Mouse (Mus musculus) limb, embryonic 13.5 days (tissue): Measurements from ENCODE around the gene Pex19. TPM values are rescaled to one million over a fixed set of nuclear protein-coding genes. Genes with fewer than 3 reads are reported as not detected.

Experiments
- ATAC-seq: fragments of 200-750 bp; cut with Nextera tagmentation; 2 replicates; pipeline ENCODE4 v1.8.0; 2017; ENCODE audit warnings: low read depth, moderate number of reproducible peaks, moderate TSS enrichment; ENCODE audit not compliant: low FRiP score
- H3K27ac ChIP-seq: fragments of 300-500 bp; sonication (generic); 2 replicates; pipeline ENCODE4 v1.5.1; 2015; ENCODE audit warnings: inconsistent platforms, mild to moderate bottlenecking, moderate library complexity
- H3K27me3 ChIP-seq: fragments of 300-500 bp; sonication (generic); 2 replicates; pipeline ENCODE4 v1.6.1; 2015; ENCODE audit warnings: mild to moderate bottlenecking, inconsistent platforms
- H3K36me3 ChIP-seq: fragments of 300-500 bp; sonication (generic); 2 replicates; pipeline ENCODE4 v1.6.1; 2015; ENCODE audit warnings: inconsistent platforms, mild to moderate bottlenecking, moderate library complexity
- H3K4me1 ChIP-seq: fragments of 300-500 bp; sonication (generic); 2 replicates; pipeline ENCODE4 v1.6.1; 2015; ENCODE audit warnings: inconsistent platforms
- H3K4me2 ChIP-seq: fragments of 300-500 bp; sonication (generic); replicated peaks from 2 replicates; pipeline ENCODE4 v1.6.1; 2015; ENCODE audit warnings: inconsistent platforms, mild to moderate bottlenecking, moderate library complexity
- H3K4me3 ChIP-seq: fragments of 300-500 bp; sonication (generic); 2 replicates; pipeline ENCODE4 v1.5.1; 2015; ENCODE audit warnings: moderate library complexity, mild to moderate bottlenecking, inconsistent platforms
- H3K9ac ChIP-seq: fragments of 300-500 bp; sonication (generic); 2 replicates; pipeline ENCODE4 v1.6.1; 2015; ENCODE audit warnings: mild to moderate bottlenecking, inconsistent platforms
- H3K9me3 ChIP-seq: fragments of 300-500 bp; sonication (generic); 2 replicates; pipeline ENCODE4 v1.6.1; 2016; ENCODE audit warnings: inconsistent platforms
- WGBS: fragments of 180-500 bp; shearing (Covaris S2); methylation state at CpG from one replicate; pipeline ENCODE4 v1.1.7; 2015; 5-methylcytosine and 5-hydroxymethylcytosine counted together
- polyA plus RNA-seq: library from polyadenylated mRNA; unstranded; fragments of >200 nt; fragmentation: Nextera tagmentation; extraction: Ambion mirVana; gene quantifications from 2 replicates; pipeline ENCODE4 v1.2.1, GENCODE M21; 2015

Pex19 gene
- 165 and 167 TPM in 2 replicates for polyA plus RNA-seq

DNA sequence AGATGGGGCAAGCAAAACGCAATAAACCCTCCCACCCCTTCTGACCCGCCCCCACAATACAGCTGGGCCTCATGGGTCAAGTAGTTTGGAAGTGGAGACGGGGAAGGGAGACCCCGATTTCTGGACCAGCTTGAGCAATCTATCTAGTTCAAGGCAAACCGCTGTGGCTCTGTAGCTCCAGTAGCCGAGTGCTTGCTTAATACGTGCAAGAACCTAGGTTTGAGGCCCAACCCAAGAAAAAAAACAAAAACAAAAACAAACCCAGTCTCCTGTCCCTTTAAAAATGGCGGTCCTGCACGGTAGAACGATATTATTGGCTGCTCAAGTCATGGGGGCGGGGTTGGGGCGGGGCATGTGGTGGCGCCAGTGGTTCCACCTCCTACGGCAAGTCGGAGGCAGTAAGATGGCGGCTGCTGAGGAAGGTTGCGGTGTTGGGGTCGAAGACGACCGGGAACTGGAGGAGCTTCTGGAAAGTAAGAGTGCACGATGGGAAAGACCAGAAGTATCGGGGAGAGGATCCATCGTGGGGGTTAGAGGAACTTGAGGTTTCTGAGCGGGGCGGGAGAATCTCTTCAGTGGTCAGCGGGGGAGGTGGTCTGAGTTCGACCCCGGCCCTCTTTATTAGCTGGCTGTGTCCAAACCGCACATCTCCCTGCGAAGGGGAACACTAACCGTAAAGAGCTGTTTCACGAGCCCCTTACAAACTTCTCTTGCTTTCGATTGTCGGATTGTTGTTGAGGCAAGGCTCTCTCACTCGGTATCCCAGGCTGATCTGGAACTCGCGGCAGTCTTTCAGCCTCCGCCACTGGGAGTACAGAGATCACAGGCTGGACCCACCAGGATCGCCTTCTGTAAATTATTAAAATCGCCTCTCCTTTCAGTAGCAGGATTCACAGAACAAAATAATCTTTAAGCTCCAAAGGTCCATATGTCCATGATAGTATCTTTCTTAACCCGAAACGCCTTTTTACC lies at the start of gene Pex19:
Gene Pex19, plus strand, starts transcription at position 380 of the 972 bp plus-strand sequence.
- under 1% methylated on average over 42 of the region's 42 CpGs for WGBS
- Histone ChIP-seq H3K27ac (no peak within 1 kb of the TSS), H3K9ac (peak within 1 kb of the TSS; percentile 89), H3K27me3 (no peaks in the 10 kb centered on the region), H3K4me3 (peak within 1 kb of the TSS; percentile 83), H3K4me2 (peak within 1 kb of the TSS; percentile 74), H3K36me3 (peaks cover 56% of the 10 kb centered on the region), H3K9me3 (no peaks in the 10 kb centered on the region), H3K4me1 (peaks cover 14% of the 10 kb centered on the region)
- ATAC-seq: peak; percentile 96

DNA sequence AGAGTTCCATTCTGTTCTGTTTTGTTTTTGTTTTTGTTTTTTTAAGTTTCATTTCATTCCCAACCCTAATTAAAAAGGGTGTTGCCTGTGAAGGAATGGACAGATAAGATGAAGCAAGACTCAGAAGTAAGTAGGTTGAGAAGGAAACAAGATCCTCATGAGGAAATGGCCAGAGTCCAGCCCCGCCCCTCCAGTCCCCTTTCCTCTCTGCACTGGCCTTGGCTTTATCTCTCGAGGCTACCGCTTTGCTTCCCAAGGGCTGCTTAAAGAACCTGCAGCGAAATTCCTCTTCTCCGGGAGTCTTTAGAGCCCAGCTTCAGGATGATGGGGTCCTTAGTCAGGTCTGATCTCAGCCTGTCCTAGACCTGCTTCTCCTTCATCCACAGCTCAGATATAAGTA lies 48.6 kb upstream of the Pex19 start:
- 82% methylated on average over 5 of the region's 5 CpGs for WGBS
- no peak overlapping the region for H3K27ac ChIP-seq
- no peaks in the 10 kb centered on the region for H3K27me3 ChIP-seq
- H3K36me3 ChIP-seq: peaks cover 65% of the 10 kb centered on the region
- no peak overlapping the region for H3K9ac ChIP-seq
- H3K4me3 ChIP-seq: no peak overlapping the region
- H3K4me2 ChIP-seq: no peak overlapping the region
- H3K4me1 ChIP-seq: peaks cover 5% of the 10 kb centered on the region; the same call in 1 of the 2 replicates
- no peak for ATAC-seq
- no peaks in the 10 kb centered on the region for H3K9me3 ChIP-seq

DNA sequence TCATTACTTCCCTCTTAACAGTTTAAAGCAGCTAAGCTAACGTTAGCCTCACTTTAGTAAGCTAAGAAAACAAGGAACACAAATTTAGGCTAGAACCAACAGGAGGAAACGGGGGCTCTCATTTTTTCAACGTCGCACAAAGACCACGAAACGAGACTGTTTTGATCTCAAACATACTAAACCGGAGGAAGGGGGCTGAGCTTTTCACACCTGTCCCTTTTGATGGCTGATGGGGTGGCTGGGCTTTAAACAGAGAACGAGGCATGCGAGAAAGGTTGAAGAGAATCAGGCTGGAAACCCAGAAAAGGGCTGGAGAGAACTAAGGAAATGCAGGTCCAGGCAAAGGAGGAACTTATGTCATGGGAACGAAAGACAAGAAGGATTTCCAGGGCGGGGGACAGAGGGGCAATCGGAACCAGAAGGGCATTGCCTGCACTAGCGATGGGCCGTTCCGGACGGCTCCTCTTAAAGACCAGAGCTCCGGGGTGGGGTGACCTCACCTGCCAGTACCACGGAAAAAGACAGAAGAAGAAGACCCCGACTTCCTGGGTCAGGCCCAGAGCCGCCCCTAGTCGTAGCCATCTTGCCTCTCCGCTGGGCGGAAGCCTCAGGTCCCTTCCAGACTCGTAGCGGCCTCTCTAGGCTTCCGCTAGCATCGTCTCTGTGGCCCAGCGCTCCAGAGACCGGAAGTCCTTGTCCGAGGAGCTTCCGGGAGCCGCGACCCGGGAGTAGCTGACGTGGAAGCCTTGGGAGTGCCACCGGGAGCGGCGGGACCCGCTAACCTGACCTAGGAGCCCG lies 44.3 kb upstream of the Pex19 start, which contains the start of the genes Copa and Ncstn:
Gene Copa, plus strand, starts transcription at position 429 of the 798 bp plus-strand sequence.
Gene Ncstn, minus strand, starts transcription at position 695 of the 798 bp plus-strand sequence.
- ATAC-seq: peak; percentile 97
- Histone ChIP-seq H3K9ac (peak within 1 kb of the TSS; percentile 89), H3K4me1 (peaks cover 19% of the 10 kb centered on the region), H3K36me3 (peaks cover 24% of the 10 kb centered on the region), H3K4me3 (peak within 1 kb of the TSS; percentile 84), H3K9me3 (no peaks in the 10 kb centered on the region), H3K4me2 (peak within 1 kb of the TSS; percentile 68), H3K27ac (peak within 1 kb of the TSS; percentile 73), H3K27me3 (no peaks in the 10 kb centered on the region)
- WGBS: under 1% methylated on average over 40 of the region's 40 CpGs

DNA sequence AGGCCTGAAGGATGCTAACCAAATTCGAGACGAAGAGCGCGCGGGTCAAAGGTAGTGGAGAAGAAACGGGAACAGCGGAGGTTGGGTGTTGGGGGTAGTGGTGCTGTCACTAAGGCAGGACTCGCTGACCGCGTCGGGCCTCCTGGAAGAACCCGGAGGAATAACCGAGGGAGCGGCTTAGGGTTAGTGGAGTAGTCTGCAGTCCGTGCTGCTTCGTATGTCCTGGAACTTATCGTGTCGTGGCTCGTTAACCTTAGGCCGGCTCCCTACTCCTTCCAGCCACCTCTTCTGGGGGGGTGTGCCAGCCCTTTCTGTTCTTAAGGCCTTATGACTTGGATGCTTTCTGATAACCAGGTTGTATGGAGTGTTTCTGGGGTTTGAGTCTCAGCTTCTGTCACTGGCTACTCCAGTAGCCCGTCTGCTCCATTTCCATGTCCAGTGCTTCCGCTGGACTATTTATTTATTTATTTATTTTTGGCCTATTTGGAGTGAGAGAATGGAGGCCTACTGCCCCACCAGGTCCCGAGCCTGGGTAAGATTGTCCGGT lies 43.6 kb upstream of the Pex19 start:
- peaks cover 20% of the 10 kb centered on the region for H3K36me3 ChIP-seq
- 2% methylated on average over 24 of the region's 24 CpGs for WGBS
- peak; percentile 72 for ATAC-seq
- no peaks in the 10 kb centered on the region for H3K9me3 ChIP-seq
- H3K27ac ChIP-seq: peak overlapping the region; percentile 73
- peak overlapping the region; percentile 84 for H3K4me3 ChIP-seq
- peak overlapping the region; percentile 68 for H3K4me2 ChIP-seq
- H3K27me3 ChIP-seq: no peaks in the 10 kb centered on the region
- peak overlapping the region; percentile 89 for H3K9ac ChIP-seq
- peaks cover 19% of the 10 kb centered on the region for H3K4me1 ChIP-seq

DNA sequence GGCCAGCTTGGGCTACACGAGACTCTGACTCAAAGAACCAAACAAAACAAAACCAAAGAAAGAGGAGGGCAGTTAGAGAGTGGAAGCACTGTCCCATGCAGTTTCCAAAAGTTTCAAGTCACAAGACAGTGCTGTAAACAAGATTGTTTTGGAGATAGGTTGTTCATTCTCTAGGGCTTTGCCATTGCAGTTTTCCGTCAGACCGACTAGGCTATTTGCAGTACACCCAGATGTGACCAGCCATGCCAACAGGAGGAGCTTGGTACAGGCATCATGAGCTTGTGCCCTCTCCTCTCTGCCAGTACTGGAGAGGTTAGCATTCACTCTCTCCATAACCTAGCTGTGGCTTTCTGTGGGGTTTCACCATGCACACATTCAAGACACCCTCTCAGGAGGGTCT lies 33.0 kb upstream of the Pex19 start:
- H3K9me3 ChIP-seq: no peaks in the 10 kb centered on the region
- H3K27ac ChIP-seq: no peak overlapping the region
- H3K27me3 ChIP-seq: no peaks in the 10 kb centered on the region
- no peak for ATAC-seq
- WGBS: 81% methylated on average over 3 of the region's 3 CpGs
- H3K4me1 ChIP-seq: no peaks in the 10 kb centered on the region
- H3K4me2 ChIP-seq: no peak overlapping the region
- no peak overlapping the region for H3K4me3 ChIP-seq
- H3K36me3 ChIP-seq: peaks cover 90% of the 10 kb centered on the region
- no peak overlapping the region for H3K9ac ChIP-seq

DNA sequence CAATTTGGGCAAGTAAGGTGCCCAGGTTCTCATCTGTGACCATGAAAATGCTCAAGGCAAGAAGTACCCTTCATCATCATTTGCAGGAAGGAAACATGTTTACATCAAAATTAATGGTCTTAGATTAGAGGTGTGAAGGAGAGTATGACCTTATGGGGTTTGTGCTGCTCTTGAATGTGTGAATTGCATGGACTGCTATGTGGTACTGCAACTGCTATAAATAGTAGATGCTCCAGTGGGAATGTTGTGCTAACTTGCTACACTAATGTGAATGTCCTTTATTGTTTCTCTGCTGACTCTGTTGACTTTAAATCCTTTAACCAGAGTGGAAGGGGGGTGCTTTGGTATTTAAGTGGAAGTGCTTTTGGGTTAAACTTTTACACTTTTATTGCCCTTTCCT lies 32.3 kb upstream of the Pex19 start:
- H3K9ac ChIP-seq: no peak overlapping the region
- no peak for ATAC-seq
- no peak overlapping the region for H3K27ac ChIP-seq
- H3K36me3 ChIP-seq: peaks cover 87% of the 10 kb centered on the region
- no peak overlapping the region for H3K4me3 ChIP-seq
- H3K4me1 ChIP-seq: no peaks in the 10 kb centered on the region
- no peaks in the 10 kb centered on the region for H3K27me3 ChIP-seq
- no peaks in the 10 kb centered on the region for H3K9me3 ChIP-seq
- no peak overlapping the region for H3K4me2 ChIP-seq

DNA sequence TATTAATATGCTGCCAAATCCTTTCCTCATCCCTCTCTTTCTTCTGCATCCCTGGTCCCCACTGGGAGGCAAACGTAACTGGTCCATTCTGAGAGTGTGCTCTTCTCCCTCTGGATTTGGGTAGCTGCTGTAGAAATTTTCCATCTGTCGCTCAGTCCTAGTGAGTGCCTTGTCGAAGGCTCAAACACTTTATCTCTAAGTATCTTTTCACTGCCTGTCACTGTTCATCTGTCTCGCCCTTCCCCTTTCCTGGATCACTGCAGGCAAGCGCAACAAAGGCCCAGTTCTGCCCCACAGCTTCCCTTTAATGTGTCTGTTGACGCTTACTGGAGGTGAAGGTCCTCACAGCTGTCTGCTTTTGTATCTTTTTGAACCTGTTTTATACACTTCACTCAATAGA lies 31.4 kb upstream of the Pex19 start:
- peaks cover 83% of the 10 kb centered on the region for H3K36me3 ChIP-seq
- ATAC-seq: no peak
- no peak overlapping the region for H3K27ac ChIP-seq
- no peaks in the 10 kb centered on the region for H3K4me1 ChIP-seq
- H3K27me3 ChIP-seq: no peaks in the 10 kb centered on the region
- no peak overlapping the region for H3K4me2 ChIP-seq
- no peaks in the 10 kb centered on the region for H3K9me3 ChIP-seq
- no peak overlapping the region for H3K4me3 ChIP-seq
- H3K9ac ChIP-seq: no peak overlapping the region
- 82% methylated on average over 6 of the region's 6 CpGs for WGBS

DNA sequence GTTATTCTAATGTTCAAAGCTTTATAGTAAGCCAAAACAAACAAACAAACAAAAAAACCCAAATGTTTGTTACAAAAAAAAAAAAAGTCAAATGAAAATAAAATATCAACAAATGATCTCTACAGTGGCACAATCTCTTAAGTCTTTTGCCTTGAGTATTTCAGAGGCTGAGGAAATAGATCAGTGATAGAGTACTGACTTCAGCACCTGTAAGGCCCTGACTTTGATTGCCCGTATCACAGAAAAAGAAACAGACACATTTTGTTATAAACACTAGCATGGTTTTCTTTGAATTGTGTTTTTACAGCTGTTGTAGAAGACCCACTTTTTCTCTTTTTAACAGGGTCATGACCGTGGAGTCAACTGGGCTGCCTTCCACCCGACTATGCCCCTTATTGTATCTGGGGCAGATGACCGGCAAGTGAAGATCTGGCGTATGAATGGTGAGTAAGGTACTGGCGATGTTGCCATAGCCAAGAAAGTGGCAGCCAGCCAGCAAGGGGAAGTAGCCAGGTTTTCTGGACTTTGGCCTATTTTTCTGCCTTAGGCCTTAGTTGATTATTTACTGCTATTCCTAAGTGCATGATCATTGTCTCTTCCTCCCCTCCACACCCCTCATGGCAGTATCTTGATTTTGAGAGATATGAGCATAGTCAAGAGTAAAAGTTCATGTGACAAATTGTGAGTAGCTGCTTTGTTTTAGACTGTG lies 27.1 kb upstream of the Pex19 start:
- 86% methylated on average over 6 of the region's 6 CpGs for WGBS
- peaks cover 85% of the 10 kb centered on the region for H3K36me3 ChIP-seq
- H3K4me1 ChIP-seq: 0 out of 2 replicates have a peak, but pooled peaks cover under 1% of the 10 kb centered on the region

DNA sequence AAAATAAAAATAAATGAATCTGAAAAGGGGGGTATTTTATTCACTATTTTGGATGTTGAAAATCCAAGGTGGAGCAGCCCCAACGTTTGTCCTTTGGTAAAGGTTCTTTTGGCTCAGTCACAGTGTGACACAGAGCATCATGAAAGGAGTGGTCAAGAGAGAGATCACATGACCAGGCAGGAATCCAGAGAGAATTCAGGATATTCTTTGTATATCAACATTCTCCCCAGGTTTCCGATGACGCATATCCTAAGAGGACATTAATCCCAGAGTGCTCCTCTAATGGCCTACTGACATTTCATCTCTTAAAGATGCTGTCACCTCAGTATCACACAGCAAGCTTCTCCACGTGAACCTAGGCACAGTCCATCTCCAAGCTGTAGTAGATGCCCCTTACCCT lies 22.9 kb upstream of the Pex19 start:
- Histone ChIP-seq H3K4me2 (no peak overlapping the region), H3K4me1 (0 out of 2 replicates have a peak, but pooled peaks cover 5% of the 10 kb centered on the region), H3K9me3 (no peaks in the 10 kb centered on the region), H3K27ac (no peak overlapping the region), H3K27me3 (no peaks in the 10 kb centered on the region), H3K9ac (no peak overlapping the region), H3K4me3 (no peak overlapping the region), H3K36me3 (peaks cover 89% of the 10 kb centered on the region)
- ATAC-seq: no peak
- WGBS: 89% methylated on average over 4 of the region's 4 CpGs

More for the DNA sequence above, 27.1 kb upstream of the Pex19 start:
- Histone ChIP-seq H3K9ac (no peak overlapping the region), H3K4me3 (no peak overlapping the region), H3K27ac (no peak overlapping the region), H3K9me3 (no peaks in the 10 kb centered on the region), H3K4me2 (no peak overlapping the region), H3K27me3 (no peaks in the 10 kb centered on the region)
- ATAC-seq: no peak

DNA sequence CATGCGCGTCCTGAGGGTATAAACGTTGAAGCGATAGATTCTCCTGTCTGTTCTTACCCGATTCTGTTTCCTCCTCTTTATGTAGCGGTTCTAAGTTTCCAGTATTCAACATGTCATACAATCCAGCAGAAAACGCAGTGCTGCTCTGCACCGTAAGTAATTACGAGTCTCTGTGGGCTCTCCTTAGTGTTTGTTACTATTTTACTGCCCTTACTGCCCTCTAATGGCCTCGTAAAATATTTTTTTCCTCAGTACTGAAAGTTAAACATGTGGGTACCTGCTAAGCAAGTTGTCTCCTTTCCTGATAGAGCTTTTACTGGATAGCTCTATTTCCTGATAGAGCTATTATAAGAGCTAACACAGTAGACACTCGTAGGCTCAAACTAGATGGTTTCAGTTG lies 21.5 kb upstream of the Pex19 start:
- Histone ChIP-seq H3K9ac (no peak overlapping the region), H3K27ac (no peak overlapping the region), H3K27me3 (no peaks in the 10 kb centered on the region), H3K36me3 (peaks cover 95% of the 10 kb centered on the region), H3K4me1 (0 out of 2 replicates have a peak, but pooled peaks cover 5% of the 10 kb centered on the region), H3K9me3 (no peaks in the 10 kb centered on the region), H3K4me2 (no peak overlapping the region), H3K4me3 (no peak overlapping the region)
- no peak; the same call in 1 of the 2 replicates for ATAC-seq
- WGBS: 46% methylated on average over 11 of the region's 11 CpGs

DNA sequence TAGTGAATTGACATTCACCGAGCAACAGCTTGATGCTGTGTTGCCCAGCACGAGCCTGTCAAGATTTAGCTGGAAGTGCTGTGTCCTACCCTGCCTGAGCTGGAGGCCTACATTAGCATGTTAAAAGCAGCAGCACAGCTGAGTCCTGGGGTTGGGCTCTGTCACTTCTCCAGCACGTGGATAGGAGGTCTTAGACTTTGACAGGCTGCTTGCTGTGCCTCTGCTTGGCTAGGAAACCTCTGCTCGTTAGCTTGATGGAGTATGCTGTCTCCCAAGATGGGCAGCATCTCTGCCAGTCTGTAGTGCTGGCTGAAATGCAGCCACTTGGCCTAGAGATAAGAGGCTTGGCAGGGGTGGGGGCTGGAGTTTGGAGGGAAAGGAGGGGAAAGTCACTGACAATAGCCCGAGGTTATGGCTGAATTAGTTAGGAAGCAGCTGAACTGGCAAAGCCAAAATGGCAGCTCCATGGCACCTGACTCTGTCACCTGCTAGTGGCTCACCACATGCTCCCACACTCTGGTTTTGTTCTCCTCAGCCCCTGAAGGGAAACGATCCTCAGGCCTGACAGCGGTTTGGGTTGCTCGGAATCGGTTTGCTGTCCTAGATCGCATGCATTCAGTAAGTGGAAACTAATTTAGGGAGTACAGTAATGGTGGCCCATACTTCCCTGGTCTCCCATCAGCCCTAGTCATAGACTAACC lies 18.6 kb upstream of the Pex19 start:
- 0 out of 2 replicates have a peak, but pooled peaks cover 5% of the 10 kb centered on the region for H3K4me1 ChIP-seq
- peaks cover 98% of the 10 kb centered on the region for H3K36me3 ChIP-seq
- H3K4me2 ChIP-seq: no peak overlapping the region
- no peaks in the 10 kb centered on the region for H3K27me3 ChIP-seq
- WGBS: 80% methylated on average over 10 of the region's 10 CpGs
- no peak overlapping the region for H3K9ac ChIP-seq
- ATAC-seq: no peak
- no peak overlapping the region for H3K4me3 ChIP-seq
- no peak overlapping the region for H3K27ac ChIP-seq
- H3K9me3 ChIP-seq: no peaks in the 10 kb centered on the region
